Mouse (Mus musculus) 3134 (cell line): ENCODE data around the gene Zfp146.
"Not testable (repeated sequence)": the region's sequence is repeated elsewhere in the genome, so short reads cannot be mapped to it uniquely, and the experiment has no call there.

Source experiments
- DNase-seq: peaks from one replicate; pipeline ENCODE4 v3.0.0-alpha.2; 2011; ENCODE audit warnings: low spot score; ENCODE audit not compliant: insufficient read length; ENCODE audit errors: extremely low read depth

The Zfp146 gene

DNA sequence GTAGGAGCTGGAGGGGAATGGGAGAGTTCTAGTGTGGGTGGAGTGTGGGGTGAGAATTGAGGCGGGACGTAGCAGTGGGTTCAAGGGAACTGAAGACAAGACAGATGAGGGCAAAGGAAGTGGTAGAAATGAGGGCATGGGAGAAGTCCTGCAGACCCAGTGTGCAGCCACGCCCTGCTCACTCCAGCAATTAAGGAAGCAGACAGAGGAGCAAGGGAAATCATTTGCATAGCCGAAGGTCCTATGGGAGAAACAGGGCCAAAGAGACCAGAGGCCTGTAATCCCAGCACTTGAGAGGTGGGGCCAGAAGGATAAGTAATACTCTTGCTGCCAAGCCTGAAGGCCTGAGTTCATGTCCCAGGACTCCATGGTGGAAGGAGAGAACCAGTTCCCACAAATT lies 37.2 kb downstream of the Zfp146 start:
- no peak for DNase-seq

DNA sequence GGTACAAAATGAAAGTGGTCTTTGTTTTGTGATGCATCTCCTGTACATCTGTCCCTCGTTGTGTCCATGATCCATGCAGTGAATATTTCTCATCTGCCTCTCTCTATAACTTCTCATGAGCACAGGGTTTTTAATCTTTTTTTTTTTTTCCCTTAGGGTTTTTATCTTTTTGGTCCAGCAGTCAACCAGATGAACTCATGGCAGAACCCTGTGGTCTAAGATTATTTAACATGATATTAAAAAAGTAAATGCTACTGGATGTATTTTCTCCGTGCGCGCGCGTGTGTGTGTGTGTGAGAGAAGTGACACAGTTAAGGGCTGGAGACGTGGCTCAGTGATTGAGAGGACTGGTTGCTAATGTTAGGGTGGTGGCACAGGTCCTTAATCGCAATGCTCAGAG lies 39.6 kb downstream of the Zfp146 start:
- DNase-seq = no peak

DNA sequence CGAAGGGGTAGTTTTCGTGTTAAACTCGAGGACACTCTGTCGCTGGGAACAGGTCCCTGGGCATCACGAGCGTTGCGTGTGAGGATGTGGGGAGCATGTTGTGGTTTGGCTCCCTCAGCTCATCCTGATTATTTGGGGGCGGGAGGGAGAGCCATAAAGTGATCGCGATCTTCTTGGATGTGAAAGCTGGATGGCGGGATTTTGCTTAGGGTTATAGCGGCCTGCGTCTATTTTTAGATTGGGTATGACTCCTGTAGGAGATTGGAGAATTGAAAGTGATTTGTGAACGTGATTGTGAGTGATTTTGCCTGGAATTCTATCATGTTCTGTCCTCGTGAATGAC lies 47.4 kb downstream of the Zfp146 start:
- DNase-seq = no peak

DNA sequence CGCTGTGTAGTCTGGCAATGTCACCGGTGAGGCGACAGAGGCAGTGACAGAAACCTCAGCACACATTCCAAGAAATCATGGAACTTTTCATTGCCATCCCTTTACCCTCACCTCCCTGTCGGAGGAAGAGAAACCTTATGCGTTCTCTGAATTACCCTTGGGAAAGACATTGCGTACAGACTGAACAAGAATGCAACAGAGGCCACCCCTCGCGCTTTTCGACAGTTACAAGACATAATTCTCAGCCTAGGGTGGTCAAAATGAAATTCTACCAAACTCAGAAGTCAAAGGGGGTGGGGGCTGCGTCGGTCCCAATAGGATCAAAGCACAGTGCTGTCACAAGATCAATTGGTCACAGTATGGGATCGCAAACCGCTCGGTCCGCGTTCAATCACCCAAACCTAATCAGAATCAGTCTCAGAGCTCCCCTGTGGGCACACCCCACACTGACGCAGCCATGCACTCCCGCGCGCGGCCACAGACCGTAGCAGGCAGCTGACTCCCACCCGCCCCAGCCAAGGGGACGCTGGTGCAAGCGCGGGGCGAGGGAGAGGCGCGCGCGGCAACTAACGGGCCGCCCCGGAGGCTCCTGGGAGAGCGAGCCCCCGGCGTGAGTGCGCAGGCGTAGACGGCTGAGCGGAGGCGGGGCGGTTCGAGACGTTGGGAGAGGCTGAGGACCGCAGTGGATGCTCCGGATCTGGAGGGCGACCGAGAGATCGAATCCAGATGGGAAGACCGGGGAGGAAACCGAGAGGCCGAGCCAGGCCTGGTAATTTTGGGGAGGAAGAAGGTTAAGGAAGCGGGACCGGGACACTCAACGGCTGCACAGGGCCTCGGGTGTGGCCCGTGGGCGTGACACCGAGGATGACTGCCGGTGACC lies 48.0 kb downstream of the Zfp146 start, which contains the start of gene Zfp382:
Zfp382 (plus strand) TSS at position 635 of the 880 bp plus-strand sequence.
- peak; percentile 88 for DNase-seq

DNA sequence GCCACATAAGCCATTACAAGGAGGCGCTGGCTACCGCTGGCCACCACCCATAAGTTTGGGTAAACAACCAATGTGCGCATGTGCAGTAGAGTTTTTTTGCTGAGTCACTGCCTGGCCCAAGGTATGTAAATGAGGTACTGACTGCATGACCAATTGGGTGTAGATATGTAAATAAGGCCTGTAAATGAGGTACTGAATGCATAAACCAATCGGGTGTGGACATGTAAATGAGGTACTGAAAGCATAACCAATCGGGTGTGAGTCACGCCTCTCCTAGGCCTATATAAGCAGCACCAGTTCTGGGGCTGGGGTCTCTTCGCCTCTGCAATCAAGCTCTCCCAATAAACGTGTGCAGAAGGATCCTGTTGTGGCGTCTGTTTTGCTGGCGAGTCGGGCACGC lies 51.6 kb downstream of the Zfp146 start:
- not testable (repeated sequence) for DNase-seq

DNA sequence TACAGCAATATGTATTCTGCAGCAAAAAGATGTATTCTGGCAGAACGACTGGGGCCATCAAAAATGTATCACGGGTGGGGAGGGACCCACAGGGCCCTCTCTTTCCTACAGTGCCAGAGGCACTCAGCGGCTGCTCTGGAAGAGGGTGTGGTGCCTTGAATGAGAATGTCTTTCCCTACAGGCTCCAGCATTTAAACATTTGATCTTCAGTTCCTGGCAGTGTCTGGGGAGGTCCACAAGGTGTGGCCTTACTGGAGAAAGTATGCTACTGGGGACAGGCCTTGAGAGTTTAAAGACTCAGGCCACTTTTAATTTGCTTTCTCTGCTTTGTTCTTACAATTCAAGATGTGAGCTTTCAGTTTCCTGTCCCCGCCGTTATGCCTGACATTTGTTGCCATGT lies 53.5 kb downstream of the Zfp146 start:
- no peak for DNase-seq
